Mouse (Mus musculus) liver, embryonic 14.5 days (tissue): ENCODE measurements around the gene Dand5.

Experiments
- CTCF ChIP-seq: IDR thresholded peaks from 2 replicates; pipeline ENCODE4 v1.5.1; 2016; ENCODE audit warnings: antibody characterized with exemption, low read depth, control low read depth
- EP300 ChIP-seq: IDR thresholded peaks from 2 replicates; pipeline ENCODE4 v1.6.1; 2016; ENCODE audit warnings: antibody characterized with exemption, low read depth

DNA sequence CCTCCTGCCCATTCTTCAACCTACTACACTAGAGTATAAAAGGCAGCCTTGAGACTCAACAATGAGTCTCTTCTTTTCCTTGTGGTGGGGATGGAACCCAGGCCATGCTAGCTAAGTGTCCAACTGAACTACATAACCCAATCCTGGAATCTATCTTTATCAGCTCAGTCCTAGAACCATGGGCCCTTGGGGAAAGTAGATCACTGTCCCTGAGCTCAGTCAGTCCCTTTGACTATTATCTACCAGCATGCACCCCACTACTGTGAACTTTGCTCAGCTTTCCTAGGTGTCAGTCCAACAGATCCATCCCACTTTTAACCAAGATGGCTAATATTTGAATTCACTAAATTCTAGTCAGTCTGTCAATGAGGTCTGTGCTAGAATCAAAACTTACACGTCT lies 18.9 kb upstream of the Dand5 start:
- TF ChIP-seq CTCF (no peak), EP300 (no peak)
